Mouse (Mus musculus) kidney, postnatal 4 days (tissue): ENCODE measurements around the gene Pfkfb3.

Experiments
- DNase-seq, 2 experiments: peaks; one replicate each; pipeline ENCODE4 v3.0.0; 2021; ENCODE audit warnings: mixed read lengths in 2 of 2

Gene Pfkfb3

GRCm38 (mm10) chr2:11553471-11554400 lies at the start of gene Pfkfb3:
TSS of gene Pfkfb3 (minus strand) at chr2:11554077.
- DNase-seq, result peak; percentile 74 to 84

- peak; percentile 97 for DNase-seq
Observed at GRCm38 (mm10) chr2:11602506-11603489, 48.9 kb upstream of the Pfkfb3 start.

GRCm38 (mm10) chr2:11601795-11602194 lies 47.9 kb upstream of the Pfkfb3 start:
- no peak for DNase-seq

- no peak for DNase-seq
Observed at GRCm38 (mm10) chr2:11597906-11598305, 44.0 kb upstream of the Pfkfb3 start.

- no peak for DNase-seq
Observed at GRCm38 (mm10) chr2:11596690-11597089, 42.8 kb upstream of the Pfkfb3 start.

GRCm38 (mm10) chr2:11587996-11588395 lies 34.1 kb upstream of the Pfkfb3 start:
- DNase-seq, result no peak

GRCm38 (mm10) chr2:11579399-11579798 lies 25.5 kb upstream of the Pfkfb3 start:
- DNase-seq, result no peak

GRCm38 (mm10) chr2:11578187-11578586 lies 24.3 kb upstream of the Pfkfb3 start:
- no peak for DNase-seq

- no peak for DNase-seq
Observed at GRCm38 (mm10) chr2:11573684-11574083, 19.8 kb upstream of the Pfkfb3 start.

GRCm38 (mm10) chr2:11571004-11571535 lies 17.2 kb upstream of the Pfkfb3 start:
- no peak for DNase-seq

- no peak for DNase-seq
Observed at GRCm38 (mm10) chr2:11568471-11568870, 14.6 kb upstream of the Pfkfb3 start.

GRCm38 (mm10) chr2:11567781-11568362 lies 14.0 kb upstream of the Pfkfb3 start:
- DNase-seq, result peak; percentile 70 to 72

GRCm38 (mm10) chr2:11566898-11567297 lies 13.0 kb upstream of the Pfkfb3 start:
- DNase-seq, result no peak

GRCm38 (mm10) chr2:11566241-11566640 lies 12.4 kb upstream of the Pfkfb3 start:
- DNase-seq, result no peak

GRCm38 (mm10) chr2:11564768-11565167 lies 10.9 kb upstream of the Pfkfb3 start:
- no peak for DNase-seq

- DNase-seq, result no peak
Observed at GRCm38 (mm10) chr2:11563256-11563655, 9.4 kb upstream of the Pfkfb3 start.

- DNase-seq, result no peak
Observed at GRCm38 (mm10) chr2:11558654-11559053, 4.8 kb upstream of the Pfkfb3 start.

GRCm38 (mm10) chr2:11557244-11557643 lies 3.4 kb upstream of the Pfkfb3 start:
- DNase-seq, result no peak

GRCm38 (mm10) chr2:11555316-11555715 lies 1.4 kb upstream of the Pfkfb3 start:
- no peak for DNase-seq

GRCm38 (mm10) chr2:11552966-11553451 lies 868 bp downstream of the Pfkfb3 start:
- DNase-seq, result peak; percentile 48 to 65

- peak; percentile 43 to 69 for DNase-seq
Observed at GRCm38 (mm10) chr2:11552297-11552821, 1.5 kb downstream of the Pfkfb3 start.

- no peak for DNase-seq
Observed at GRCm38 (mm10) chr2:11551726-11552125, 2.2 kb downstream of the Pfkfb3 start.
